Mouse (Mus musculus): ENCODE data around the gene Zc3hav1l. TPM values are rescaled to one million over a fixed set of nuclear protein-coding genes. Genes with fewer than 3 reads are reported as not detected.

Gene Zc3hav1l
- polyA plus RNA-seq, 1 experiment from 2014 or later, result 17.5 TPM

DNA sequence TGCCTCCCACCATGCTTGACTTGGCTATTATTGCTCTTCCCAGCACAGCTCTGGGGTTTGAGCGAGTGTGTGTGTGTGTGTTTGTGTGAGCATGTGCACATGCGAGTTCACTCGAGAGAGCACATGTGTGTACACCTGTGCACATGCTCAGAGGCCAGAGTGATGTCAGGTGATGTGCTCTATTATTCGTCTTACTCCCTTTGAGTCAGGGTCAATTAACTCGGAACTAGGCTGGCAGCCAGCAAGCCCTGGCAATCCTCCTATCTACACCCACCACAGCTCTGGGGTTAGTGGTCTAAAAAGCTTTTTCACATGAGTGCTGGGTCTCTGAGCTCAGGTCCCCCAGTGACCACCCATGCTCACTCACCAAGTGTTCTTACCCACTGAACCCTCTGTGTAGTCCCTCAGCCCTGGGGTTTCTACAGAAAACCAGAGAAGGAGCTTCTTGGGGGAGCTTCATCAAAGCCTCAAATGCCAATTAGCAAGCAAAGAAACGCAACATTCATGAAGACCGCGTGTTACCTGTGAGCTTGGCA lies 56.7 kb downstream of the Zc3hav1l start:
- H3K4me1 ChIP-seq, result peaks cover 18% of the 10 kb centered on the region
- H3K9me3 ChIP-seq, result no peaks in the 10 kb centered on the region
- no peaks in the 10 kb centered on the region for H3K27me3 ChIP-seq (replicated peaks; ENCODE audit: low read depth, poor library complexity, severe bottlenecking)
- WGBS, result 91% methylated on average over 8 of the region's 8 CpGs
- H3K27ac ChIP-seq (replicated peaks), result no peak overlapping the region
- no peak for DNase-seq (ENCODE audit: low spot score)
- H3K4me3 ChIP-seq, result no peak overlapping the region
- peaks cover 3% of the 10 kb centered on the region; the same call in 1 of the 2 replicates for H3K36me3 ChIP-seq (replicated peaks)

DNA sequence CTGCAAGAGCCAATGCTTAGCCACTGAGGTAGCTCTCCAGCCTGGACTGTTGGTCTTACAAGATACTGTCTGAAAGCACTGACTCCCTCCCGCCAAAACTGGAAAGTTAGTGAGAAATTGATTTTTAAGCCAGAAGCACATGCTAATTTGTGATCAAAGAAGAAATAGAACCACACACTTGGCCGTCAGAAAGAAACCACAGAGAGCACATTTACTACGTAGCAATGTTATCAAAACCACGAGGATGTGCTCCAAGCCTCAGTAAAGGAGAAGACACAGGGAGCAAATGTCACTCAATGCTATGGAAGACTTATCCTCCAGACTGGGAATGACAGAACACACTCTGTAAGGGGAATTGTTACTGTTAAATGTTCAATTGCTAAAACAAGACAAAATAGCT lies 57.6 kb downstream of the Zc3hav1l start:
- no peak overlapping the region for H3K27ac ChIP-seq (replicated peaks)
- no peak for DNase-seq (ENCODE audit: low spot score)
- 93% methylated on average over 4 of the region's 4 CpGs for WGBS

DNA sequence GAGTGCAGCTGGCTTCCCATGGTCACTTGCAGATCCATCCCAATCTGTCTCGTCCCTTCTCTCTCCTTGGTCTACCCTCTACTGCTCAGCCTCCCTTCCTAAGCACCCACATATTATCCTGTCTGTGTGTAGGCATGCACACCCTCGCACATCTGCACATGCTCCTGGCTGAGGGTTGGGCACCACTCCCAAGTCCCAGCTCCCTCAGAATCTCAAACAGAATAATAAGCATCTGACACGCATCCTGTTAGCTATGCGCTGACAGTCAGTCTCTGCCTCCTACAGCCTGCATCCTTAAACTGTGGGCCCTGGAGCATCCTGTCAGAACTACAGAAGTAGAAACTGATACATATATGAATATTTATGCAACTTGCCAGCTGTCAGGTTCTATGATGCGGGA lies 58.4 kb downstream of the Zc3hav1l start:
- peaks cover 16% of the 10 kb centered on the region for H3K4me1 ChIP-seq
- peaks cover 5% of the 10 kb centered on the region; the same call in 1 of the 2 replicates for H3K36me3 ChIP-seq (replicated peaks)
- H3K4me3 ChIP-seq, result no peak overlapping the region
- no peak for DNase-seq (ENCODE audit: low spot score)
- no peaks in the 10 kb centered on the region for H3K27me3 ChIP-seq (replicated peaks; ENCODE audit: low read depth, poor library complexity, severe bottlenecking)
- H3K9me3 ChIP-seq, result no peaks in the 10 kb centered on the region
- H3K27ac ChIP-seq (replicated peaks), result no peak overlapping the region
- WGBS, result 96% methylated on average over 5 of the region's 5 CpGs

More for the DNA sequence above, 57.6 kb downstream of the Zc3hav1l start:
- Histone ChIP-seq H3K36me3 (replicated peaks) (peaks cover 5% of the 10 kb centered on the region; the same call in 1 of the 2 replicates), H3K4me1 (peaks cover 18% of the 10 kb centered on the region), H3K4me3 (no peak overlapping the region), H3K9me3 (no peaks in the 10 kb centered on the region), H3K27me3 (replicated peaks; ENCODE audit: low read depth, poor library complexity, severe bottlenecking) (no peaks in the 10 kb centered on the region)

DNA sequence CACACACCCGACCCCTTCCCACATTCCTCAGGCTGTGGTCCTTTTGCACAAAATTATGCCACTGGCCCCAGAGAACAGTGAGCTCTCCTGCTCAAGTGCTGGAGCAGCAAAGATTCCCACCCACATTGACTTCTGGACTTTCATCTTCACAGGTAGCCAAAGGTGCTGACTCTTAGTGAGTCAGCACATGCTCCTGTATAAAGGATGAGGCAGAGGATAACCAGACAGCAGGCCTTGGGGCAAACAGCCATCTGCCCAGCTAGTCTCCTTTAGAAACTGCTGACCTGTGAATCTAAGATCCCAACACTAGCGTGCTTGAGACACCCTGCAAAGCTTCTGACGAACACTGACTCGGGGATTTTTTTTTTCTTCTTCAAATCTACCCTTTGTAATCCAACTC lies 60.7 kb downstream of the Zc3hav1l start:
- WGBS, result 78% methylated on average over 4 of the region's 4 CpGs
- peaks cover 5% of the 10 kb centered on the region; the same call in 1 of the 2 replicates for H3K36me3 ChIP-seq (replicated peaks)
- H3K27me3 ChIP-seq (replicated peaks; ENCODE audit: low read depth, poor library complexity, severe bottlenecking), result no peaks in the 10 kb centered on the region
- no peak overlapping the region for H3K4me3 ChIP-seq
- no peak for DNase-seq (ENCODE audit: low spot score)
- H3K27ac ChIP-seq (replicated peaks), result no peak overlapping the region
- H3K4me1 ChIP-seq, result peaks cover 3% of the 10 kb centered on the region
- H3K9me3 ChIP-seq, result no peaks in the 10 kb centered on the region

Other genes starting within 250 kb of the Zc3hav1l start
- 0.25 and 0.52 TPM in 2 replicates for gene Tmem213, start 190.0 kb downstream of the Zc3hav1l start, polyA plus RNA-seq (2016; fragmentation: Nextera tagmentation; extraction: Ambion mirVana)
- gene Atp6v0a4, start 174.7 kb downstream of the Zc3hav1l start, polyA plus RNA-seq (2016; fragmentation: Nextera tagmentation; extraction: Ambion mirVana), result 0.05 TPM in 2 replicates
- gene D630045J12Rik, start 45.2 kb downstream of the Zc3hav1l start, polyA plus RNA-seq (2016; fragmentation: Nextera tagmentation; extraction: Ambion mirVana), result 7.4 and 8.1 TPM in 2 replicates
- 1.9 and 2.5 TPM in 2 replicates for gene Zc3hav1, start 55.3 kb upstream of the Zc3hav1l start, polyA plus RNA-seq (2016; fragmentation: Nextera tagmentation; extraction: Ambion mirVana)
- gene Ttc26, start 82.2 kb upstream of the Zc3hav1l start, polyA plus RNA-seq (2016; fragmentation: Nextera tagmentation; extraction: Ambion mirVana), result 14.4 and 15.4 TPM in 2 replicates
- 14.9 and 16.8 TPM in 2 replicates for gene Ubn2, start 134.7 kb upstream of the Zc3hav1l start, polyA plus RNA-seq (2016; fragmentation: Nextera tagmentation; extraction: Ambion mirVana)
- gene Fmc1, start 234.2 kb upstream of the Zc3hav1l start, polyA plus RNA-seq (2016; fragmentation: Nextera tagmentation; extraction: Ambion mirVana), result 97.6 and 102 TPM in 2 replicates